Mouse (Mus musculus) liver, postnatal 0 days (tissue): ENCODE results near the gene Hyal4.

Source experiments
- CTCF ChIP-seq: sonication (generic); IDR thresholded peaks from 2 replicates; pipeline ENCODE4 v1.5.1; 2016; ENCODE audit warnings: antibody characterized with exemption, low read depth
- EP300 ChIP-seq: IDR thresholded peaks from 2 replicates; pipeline ENCODE4 v1.6.1; 2016; ENCODE audit warnings: antibody characterized with exemption, low read depth, mild to moderate bottlenecking

- TF ChIP-seq CTCF (no peak), EP300 (no peak)
Observed at GRCm38 (mm10) chr6:24728130-24728529, 20.0 kb upstream of the Hyal4 start.
